Mouse (Mus musculus): ENCODE data around the gene Camk2d. TPM values are rescaled to one million over a fixed set of nuclear protein-coding genes. Genes with fewer than 3 reads are reported as not detected.

Gene Camk2d
- total RNA-seq (2012; rRNA removed) (59.7 and 80.4 TPM in 2 replicates), total RNA-seq (2014; rRNA removed) (64.6 and 77.3 TPM in 2 replicates), polyA plus RNA-seq (2012; ENCODE audit: insufficient read length, low read depth) (66.1 and 68.9 TPM in 2 replicates)

GRCm38 (mm10) chr3:126596086-126596485 lies at the start of gene Camk2d:
TSS of gene Camk2d (plus strand) at chr3:126596302.
- dilution Hi-C loops (cut with MboI; ENCODE audit: extremely low pct_ligation_motif_present, extremely low pct_unique_long_range_greater_than_20kb, low sequenced_read_pairs) (no loop called here), in situ Hi-C loops (cut with MboI; ENCODE audit: low pct_ligation_motif_present, low pct_unique_long_range_greater_than_20kb, low sequenced_read_pairs) (loop anchor here (5.0 to 10.0 kb wide), 2 partner anchors 66 to 179 kb away; no protein-coding TSS in a partner anchor)
- TF ChIP-seq MXI1 (IDR thresholded peaks at IDR 0.05; ENCODE audit: low read depth, low read length) (peak; percentile 67), SIN3A (IDR thresholded peaks at IDR 0.05; ENCODE audit: low read length) (no peak; the same call in 1 of the 2 replicates), JUN (IDR thresholded peaks at IDR 0.05; ENCODE audit: insufficient read depth, low read depth, low read length) (peak; percentile 67), MAZ (IDR thresholded peaks at IDR 0.05; ENCODE audit: low read depth, low read length) (peak; percentile 76; the same call in 1 of the 2 replicates), BHLHE40 (IDR thresholded peaks at IDR 0.05; ENCODE audit: low read depth, low read length) (peak; percentile 100), IRF4 (IDR thresholded peaks at IDR 0.05; ENCODE audit: low read depth, low read length) (peak; percentile 75), GABPA (IDR thresholded peaks at IDR 0.05; ENCODE audit: insufficient replicate concordance, low read depth, low read length) (no peak), ZKSCAN1 (IDR thresholded peaks at IDR 0.05; ENCODE audit: borderline replicate concordance, low read depth, low read length) (no peak), RCOR1 (conservative IDR thresholded peaks at IDR 0.05; ENCODE audit: low read depth, low read length) (no peak; the same call in 1 of the 2 replicates), EP300 (IDR thresholded peaks at IDR 0.05; ENCODE audit: low read length) (peak; percentile 3; the same call in 1 of the 2 replicates), PAX5 (IDR thresholded peaks at IDR 0.05; ENCODE audit: low read length) (no peak), CHD2 (IDR thresholded peaks at IDR 0.05; ENCODE audit: low read length) (peak; percentile 100), NELFE (IDR thresholded peaks at IDR 0.05; ENCODE audit: low read depth, low read length) (peak; percentile 93), MYC (IDR thresholded peaks at IDR 0.05; ENCODE audit: low read depth, low read length) (peak; percentile 63; the same call in 1 of the 2 replicates), E2F4 (IDR thresholded peaks at IDR 0.05; ENCODE audit: insufficient replicate concordance, low read depth, low read length) (0 out of 2 replicates have a peak, but pooled peaks have one; percentile 3), TCF12 (IDR thresholded peaks at IDR 0.05; ENCODE audit: low read depth, low read length) (peak; percentile 83), SMC3 (IDR thresholded peaks at IDR 0.05; ENCODE audit: low read depth, low read length) (no peak), MAX (IDR thresholded peaks at IDR 0.05; ENCODE audit: low read length) (peak; percentile 92), NRF1 (IDR thresholded peaks at IDR 0.05; ENCODE audit: low read depth, low read length) (peak; percentile 46; the same call in 1 of the 2 replicates), USF2 (conservative IDR thresholded peaks at IDR 0.05; ENCODE audit: low read depth, low read length) (peak; percentile 96), HCFC1 (IDR thresholded peaks at IDR 0.05; ENCODE audit: low read depth, low read length) (peak; percentile 67), JUND (conservative IDR thresholded peaks at IDR 0.05; ENCODE audit: low read depth, low read length) (peak; percentile 81), KAT2A (IDR thresholded peaks at IDR 0.05; ENCODE audit: insufficient replicate concordance, low read length) (no peak), CHD1 (IDR thresholded peaks at IDR 0.05; ENCODE audit: low read depth, low read length) (0 out of 2 replicates have a peak, but pooled peaks have one; percentile 32), TBP (conservative IDR thresholded peaks at IDR 0.05; ENCODE audit: low read depth, low read length) (peak; percentile 93), UBTF (IDR thresholded peaks at IDR 0.05; ENCODE audit: low read depth, low read length) (no peak), ZC3H11A (IDR thresholded peaks at IDR 0.05; ENCODE audit: low read depth, low read length) (no peak), USF1 (IDR thresholded peaks at IDR 0.05; ENCODE audit: low read depth, low read length) (peak; percentile 97), ELF1 (IDR thresholded peaks at IDR 0.05; ENCODE audit: low read depth, low read length) (peak; percentile 45; the same call in 1 of the 2 replicates), RAD21 (IDR thresholded peaks at IDR 0.05; ENCODE audit: low read depth, low read length) (no peak), POLR2AphosphoS2 (IDR thresholded peaks at IDR 0.05; ENCODE audit: low read depth, low read length) (peak; percentile 84; the same call in 1 of the 2 replicates), ETS1 (conservative IDR thresholded peaks at IDR 0.05; ENCODE audit: low read depth, low read length) (peak; percentile 93), POLR2A (IDR thresholded peaks at IDR 0.05; ENCODE audit: low read depth, low read length) (peak; percentile 94), MEF2A (IDR thresholded peaks at IDR 0.05; ENCODE audit: borderline replicate concordance, low read depth, low read length) (peak; percentile 58; the same call in 1 of the 2 replicates), ZMIZ1 (IDR thresholded peaks at IDR 0.05; ENCODE audit: low read depth, low read length) (peak; percentile 67)
- Histone ChIP-seq H3K4me2 (ENCODE audit: insufficient read depth, low read depth, poor library complexity, severe bottlenecking) (peak within 1 kb of the TSS; percentile 49), H3K27ac (ENCODE audit: insufficient read depth, low read depth) (peak within 1 kb of the TSS; percentile 88), H3K79me2 (replicated peaks; ENCODE audit: control insufficient read depth, extremely low read depth, insufficient read depth, poor library complexity, severe bottlenecking) (peaks cover 32% of the 10 kb centered on the region), H3K36me3 (replicated peaks in 1 of 2; ENCODE audit: control insufficient read depth in 1 of 2, insufficient read depth in 1 of 2, low read length in 1 of 2) (peaks cover 9 to 15% of the 10 kb centered on the region in 2 experiments), H3K4me3 (replicated peaks in 1 of 3; ENCODE audit: low read depth in 2 of 3, low read length in 2 of 3, poor library complexity in 1 of 3) (peak within 1 kb of the TSS; percentile 81 to 97 (median 94)), H3K4me1 (ENCODE audit: control insufficient read depth in 1 of 2, insufficient read depth in 2 of 2) (peaks cover 0 to 17% of the 10 kb centered on the region in 2 experiments; a peak in 2 of 4 replicates), H3K27me3 (replicated peaks) (no peaks in the 10 kb centered on the region), H3K9ac (ENCODE audit: insufficient read depth, low read depth) (peak within 1 kb of the TSS; percentile 86), H3K9me3 (replicated peaks; ENCODE audit: low read length) (peaks cover 3% of the 10 kb centered on the region)
- peak; percentile 96 for DNase-seq (ENCODE audit: extremely low read depth)

All from CH12.LX (cell line).